Mouse (Mus musculus) cerebellum, postnatal 4 days (tissue): ENCODE results near the gene Tmc2.

ENCODE experiments used
- DNase-seq, 2 experiments: peaks; one replicate each; pipeline ENCODE4 v3.0.0; 2022; ENCODE audit warnings: low spot score in 2 of 2, mixed read lengths in 1 of 2

Tmc2 gene

GRCm38 (mm10) chr2:130194894-130195293, at the start of gene Tmc2:
TSS of gene Tmc2 (plus strand) at chr2:130195194.
- DNase-seq: no peak

- no peak for DNase-seq
These were observed 48.8 kb upstream of the Tmc2 start for GRCm38 (mm10) chr2:130146089-130146668.

GRCm38 (mm10) chr2:130155171-130155570, 39.8 kb upstream of the Tmc2 start:
- no peak for DNase-seq

- DNase-seq: no peak
These were observed 39.1 kb upstream of the Tmc2 start for GRCm38 (mm10) chr2:130155851-130156250.

GRCm38 (mm10) chr2:130157231-130158087, 37.5 kb upstream of the Tmc2 start:
- DNase-seq: no peak

- no peak for DNase-seq
These were observed 36.9 kb upstream of the Tmc2 start for GRCm38 (mm10) chr2:130158088-130158437.

GRCm38 (mm10) chr2:130162701-130163100, 32.3 kb upstream of the Tmc2 start:
- no peak for DNase-seq

- peak; percentile 47 to 71 for DNase-seq
These were observed 28.4 kb upstream of the Tmc2 start for GRCm38 (mm10) chr2:130166311-130167214.

GRCm38 (mm10) chr2:130167861-130168260, 27.1 kb upstream of the Tmc2 start:
- peak; percentile 42 to 68 for DNase-seq

- DNase-seq: no peak
These were observed 23.3 kb upstream of the Tmc2 start for GRCm38 (mm10) chr2:130171674-130172073.

GRCm38 (mm10) chr2:130176820-130177219, 18.2 kb upstream of the Tmc2 start:
- no peak for DNase-seq

- DNase-seq: no peak
These were observed 16.7 kb upstream of the Tmc2 start for GRCm38 (mm10) chr2:130178381-130178705.

- peak; percentile 76 to 90 for DNase-seq
These were observed 16.1 kb upstream of the Tmc2 start, which contains the start of gene Snrpb for GRCm38 (mm10) chr2:130178706-130179506. TSS of gene Snrpb (minus strand) at chr2:130179403.

- no peak for DNase-seq
These were observed 15.4 kb upstream of the Tmc2 start for GRCm38 (mm10) chr2:130179507-130180019.

- no peak for DNase-seq
These were observed 6.6 kb upstream of the Tmc2 start for GRCm38 (mm10) chr2:130188391-130188790.

GRCm38 (mm10) chr2:130200961-130201360, 6.0 kb downstream of the Tmc2 start:
- no peak for DNase-seq

GRCm38 (mm10) chr2:130207376-130207775, 12.4 kb downstream of the Tmc2 start:
- DNase-seq: no peak

GRCm38 (mm10) chr2:130207996-130208395, 13.0 kb downstream of the Tmc2 start:
- DNase-seq: no peak

GRCm38 (mm10) chr2:130209636-130210035, 14.6 kb downstream of the Tmc2 start:
- no peak for DNase-seq

GRCm38 (mm10) chr2:130211581-130211980, 16.6 kb downstream of the Tmc2 start:
- DNase-seq: no peak

GRCm38 (mm10) chr2:130246912-130247311, 51.9 kb downstream of the Tmc2 start:
- peak in 1 of 2 experiments; percentile 6 for DNase-seq
